Mouse (Mus musculus) midbrain, embryonic 13.5 days (tissue): Measurements from ENCODE around the gene Ccdc84. TPM values are rescaled to one million over a fixed set of nuclear protein-coding genes. Genes with fewer than 3 reads are reported as not detected.
"Not testable (repeated sequence)": the region's sequence is repeated elsewhere in the genome, so short reads cannot be mapped to it uniquely, and the experiment has no call there.

Experiments used
- ATAC-seq: fragments of 200-750 bp; cut with Nextera tagmentation; 2 replicates; pipeline ENCODE4 v1.8.0; 2017; ENCODE audit warnings: mild to moderate bottlenecking, moderate TSS enrichment, moderate library complexity
- H3K27ac ChIP-seq: fragments of 300-500 bp; sonication (generic); 2 replicates; pipeline ENCODE4 v1.5.1; 2015; ENCODE audit warnings: inconsistent platforms, mild to moderate bottlenecking, moderate library complexity
- H3K27me3 ChIP-seq: fragments of 300-500 bp; sonication (generic); 2 replicates; pipeline ENCODE4 v1.6.1; 2015; ENCODE audit warnings: mild to moderate bottlenecking, inconsistent platforms
- H3K36me3 ChIP-seq: fragments of 300-500 bp; sonication (generic); 2 replicates; pipeline ENCODE4 v1.6.1; 2015; ENCODE audit warnings: mild to moderate bottlenecking, inconsistent platforms
- H3K4me1 ChIP-seq: fragments of 300-500 bp; sonication (generic); replicated peaks from 2 replicates; pipeline ENCODE4 v1.6.1; 2015; ENCODE audit warnings: inconsistent platforms
- H3K4me2 ChIP-seq: fragments of 300-500 bp; sonication (generic); replicated peaks from 2 replicates; pipeline ENCODE4 v1.6.1; 2015; ENCODE audit warnings: moderate library complexity, mild to moderate bottlenecking, inconsistent platforms
- H3K4me3 ChIP-seq: fragments of 300-500 bp; sonication (generic); replicated peaks from 2 replicates; pipeline ENCODE4 v1.5.1; 2015; ENCODE audit warnings: mild to moderate bottlenecking, inconsistent platforms
- H3K9ac ChIP-seq: fragments of 300-500 bp; sonication (generic); replicated peaks from 2 replicates; pipeline ENCODE4 v1.6.1; 2015; ENCODE audit warnings: mild to moderate bottlenecking, inconsistent platforms
- H3K9me3 ChIP-seq: fragments of 300-500 bp; sonication (generic); 2 replicates; pipeline ENCODE4 v1.6.1; 2016; ENCODE audit warnings: mild to moderate bottlenecking, inconsistent platforms
- WGBS: fragments of 180-500 bp; shearing (Covaris S2); methylation state at CpG from one replicate; pipeline ENCODE4 v1.1.7; 2015; 5-methylcytosine and 5-hydroxymethylcytosine counted together
- polyA plus RNA-seq: library from polyadenylated mRNA; unstranded; fragments of >200 nt; fragmentation: Nextera tagmentation; extraction: Ambion mirVana; gene quantifications from 2 replicates; pipeline ENCODE4 v1.2.1, GENCODE M21; 2015

Gene Ccdc84
- polyA plus RNA-seq, 1 experiment from 2014 or later = 36.7 TPM

- Histone ChIP-seq H3K27ac (no peak overlapping the region), H3K4me2 (no peak overlapping the region), H3K9me3 (no peaks in the 10 kb centered on the region; the same call in 1 of the 2 replicates), H3K4me1 (peaks cover 16% of the 10 kb centered on the region), H3K9ac (no peak overlapping the region), H3K36me3 (no peaks in the 10 kb centered on the region), H3K4me3 (no peak overlapping the region), H3K27me3 (no peaks in the 10 kb centered on the region)
- 83% methylated on average over 5 of the region's 5 CpGs for WGBS
- ATAC-seq = no peak
These were observed 2.0 kb upstream of the Ccdc84 start for GRCm38 (mm10) chr9:44420280-44420898.

- H3K9ac ChIP-seq, H3K27ac ChIP-seq, H3K9me3 ChIP-seq, H3K36me3 ChIP-seq, ATAC-seq, H3K4me2 ChIP-seq, H3K4me3 ChIP-seq, H3K27me3 ChIP-seq: not testable (repeated sequence)
- 96% methylated on average over 9 of the region's 9 CpGs for WGBS
- H3K4me1 ChIP-seq = peaks cover 16% of the 10 kb centered on the region
These were observed 1.4 kb upstream of the Ccdc84 start for GRCm38 (mm10) chr9:44419730-44420129.

- H3K9me3 ChIP-seq = no peaks in the 10 kb centered on the region; the same call in 1 of the 2 replicates
- H3K27me3 ChIP-seq = no peaks in the 10 kb centered on the region
- peaks cover 16% of the 10 kb centered on the region for H3K4me1 ChIP-seq
- peak overlapping the region; percentile 84 for H3K4me3 ChIP-seq
- peak; percentile 91 for ATAC-seq
- peak overlapping the region; percentile 84 for H3K9ac ChIP-seq
- H3K36me3 ChIP-seq = peaks cover 15% of the 10 kb centered on the region
- under 1% methylated on average over 38 of the region's 38 CpGs for WGBS
- H3K4me2 ChIP-seq = peak overlapping the region; percentile 93
- H3K27ac ChIP-seq = peak overlapping the region; percentile 70
These were observed 441 bp downstream of the Ccdc84 start for GRCm38 (mm10) chr9:44417892-44418363.

- peaks cover 16% of the 10 kb centered on the region for H3K4me1 ChIP-seq
- ATAC-seq = peak; percentile 83
These were observed 1.0 kb downstream of the Ccdc84 start for GRCm38 (mm10) chr9:44417156-44417891.

GRCm38 (mm10) chr9:44412781-44413180 is 5.6 kb downstream of the Ccdc84 start:
- H3K4me2 ChIP-seq = no peak overlapping the region
- no peak overlapping the region for H3K9ac ChIP-seq
- no peak for ATAC-seq
- H3K27ac ChIP-seq = no peak overlapping the region
- WGBS = 95% methylated on average over 2 of the region's 2 CpGs
- peaks cover 26% of the 10 kb centered on the region for H3K4me1 ChIP-seq
- no peaks in the 10 kb centered on the region for H3K9me3 ChIP-seq
- H3K36me3 ChIP-seq = peaks cover 58% of the 10 kb centered on the region
- no peaks in the 10 kb centered on the region for H3K27me3 ChIP-seq
- no peak overlapping the region for H3K4me3 ChIP-seq

More at GRCm38 (mm10) chr9:44417156-44417891, 1.0 kb downstream of the Ccdc84 start:
- Histone ChIP-seq H3K27me3 (no peaks in the 10 kb centered on the region), H3K4me3 (peak overlapping the region; percentile 84), H3K9ac (peak overlapping the region; percentile 84), H3K9me3 (no peaks in the 10 kb centered on the region; the same call in 1 of the 2 replicates), H3K27ac (peak overlapping the region; percentile 70), H3K36me3 (peaks cover 21% of the 10 kb centered on the region), H3K4me2 (peak overlapping the region; percentile 93)
- 7% methylated on average over 26 of the region's 26 CpGs for WGBS

GRCm38 (mm10) chr9:44412306-44412705 is 6.1 kb downstream of the Ccdc84 start:
- WGBS = 87% methylated on average over 4 of the region's 4 CpGs
- Histone ChIP-seq H3K4me3 (no peak overlapping the region), H3K36me3 (peaks cover 58% of the 10 kb centered on the region)

GRCm38 (mm10) chr9:44411601-44412130 is 6.7 kb downstream of the Ccdc84 start:
- no peaks in the 10 kb centered on the region for H3K9me3 ChIP-seq
- H3K4me3 ChIP-seq = no peak overlapping the region
- H3K36me3 ChIP-seq = peaks cover 58% of the 10 kb centered on the region
- WGBS = 94% methylated on average over 1 of the region's 1 CpGs
- H3K27ac ChIP-seq = no peak overlapping the region
- H3K4me1 ChIP-seq = peaks cover 18% of the 10 kb centered on the region
- no peaks in the 10 kb centered on the region for H3K27me3 ChIP-seq
- H3K4me2 ChIP-seq = no peak overlapping the region
- ATAC-seq = no peak
- no peak overlapping the region for H3K9ac ChIP-seq

More at GRCm38 (mm10) chr9:44412306-44412705, 6.1 kb downstream of the Ccdc84 start:
- H3K27me3 ChIP-seq = no peaks in the 10 kb centered on the region
- H3K4me2 ChIP-seq = no peak overlapping the region
- H3K9ac ChIP-seq = no peak overlapping the region
- H3K4me1 ChIP-seq = peaks cover 22% of the 10 kb centered on the region
- H3K9me3 ChIP-seq = no peaks in the 10 kb centered on the region
- H3K27ac ChIP-seq = no peak overlapping the region
- ATAC-seq = no peak

GRCm38 (mm10) chr9:44410647-44411336 is 7.6 kb downstream of the Ccdc84 start:
- peaks cover 58% of the 10 kb centered on the region for H3K36me3 ChIP-seq
- peaks cover 22% of the 10 kb centered on the region for H3K4me1 ChIP-seq
- no peak for ATAC-seq

GRCm38 (mm10) chr9:44408693-44409092 is 9.7 kb downstream of the Ccdc84 start:
- WGBS = 88% methylated on average over 9 of the region's 9 CpGs
- H3K27ac ChIP-seq, H3K27me3 ChIP-seq, H3K9me3 ChIP-seq, H3K9ac ChIP-seq, ATAC-seq: not testable (repeated sequence)
- H3K4me2 ChIP-seq = peak overlapping the region; percentile 81
- H3K4me1 ChIP-seq = peaks cover 39% of the 10 kb centered on the region
- H3K36me3 ChIP-seq = peaks cover 65% of the 10 kb centered on the region
- H3K4me3 ChIP-seq = peak overlapping the region; percentile 75

More at GRCm38 (mm10) chr9:44410647-44411336, 7.6 kb downstream of the Ccdc84 start:
- Histone ChIP-seq H3K4me2 (no peak overlapping the region), H3K27ac (no peak overlapping the region), H3K4me3 (no peak overlapping the region), H3K9me3 (no peaks in the 10 kb centered on the region), H3K27me3 (no peaks in the 10 kb centered on the region), H3K9ac (no peak overlapping the region)
- 90% methylated on average over 2 of the region's 2 CpGs for WGBS

- Histone ChIP-seq H3K9ac (peak overlapping the region; percentile 84), H3K4me3 (peak overlapping the region; percentile 75), H3K27me3 (no peaks in the 10 kb centered on the region), H3K27ac (peak overlapping the region; percentile 94), H3K4me2 (peak overlapping the region; percentile 81), H3K36me3 (peaks cover 67% of the 10 kb centered on the region), H3K4me1 (peaks cover 41% of the 10 kb centered on the region), H3K9me3 (no peaks in the 10 kb centered on the region)
- WGBS = under 1% methylated on average over 24 of the region's 24 CpGs
- no peak for ATAC-seq
These were observed 10.6 kb downstream of the Ccdc84 start for GRCm38 (mm10) chr9:44407752-44408097.

GRCm38 (mm10) chr9:44406906-44407751 is 11.2 kb downstream of the Ccdc84 start, which contains the start of the genes Rps25 and Trappc4:
Gene Rps25, plus strand, starts transcription at chr9:44407139.
Gene Trappc4, minus strand, starts transcription at chr9:44407600.
- ATAC-seq = peak; percentile 98

More at GRCm38 (mm10) chr9:44406906-44407751, 11.2 kb downstream of the Ccdc84 start, which contains the start of the genes Rps25 and Trappc4:
- Histone ChIP-seq H3K4me3 (peak within 1 kb of the TSS; percentile 75), H3K4me2 (peak within 1 kb of the TSS; percentile 81), H3K27me3 (no peaks in the 10 kb centered on the region), H3K4me1 (peaks cover 41% of the 10 kb centered on the region), H3K9me3 (no peaks in the 10 kb centered on the region), H3K36me3 (peaks cover 67% of the 10 kb centered on the region), H3K27ac (peak within 1 kb of the TSS; percentile 94), H3K9ac (peak within 1 kb of the TSS; percentile 84)
- WGBS = under 1% methylated on average over 51 of the region's 51 CpGs
